Mouse (Mus musculus): ENCODE measurements around the gene Rapgef5. TPM values are rescaled to one million over a fixed set of nuclear protein-coding genes. Genes with fewer than 3 reads are reported as not detected.

Gene Rapgef5
- total RNA-seq, 2 experiments from 2014 or later = 151 to 174 TPM

- no peak for DNase-seq (ENCODE audit: low spot score in 2 of 2)
These were observed 12.3 kb downstream of the Rapgef5 start for GRCm38 (mm10) chr12:117528509-117529145.

GRCm38 (mm10) chr12:117531106-117531505 lies 14.8 kb downstream of the Rapgef5 start:
- peak in 1 of 2 experiments; percentile 16 for DNase-seq (ENCODE audit: low spot score in 2 of 2)

- peak; percentile 48 to 65 for DNase-seq (ENCODE audit: low spot score in 2 of 2)
These were observed 17.2 kb downstream of the Rapgef5 start for GRCm38 (mm10) chr12:117533176-117534086.

GRCm38 (mm10) chr12:117534087-117534751 lies 17.9 kb downstream of the Rapgef5 start:
- peak; percentile 50 to 57 for DNase-seq (ENCODE audit: low spot score in 2 of 2)

- DNase-seq (ENCODE audit: low spot score in 2 of 2) = no peak
These were observed 24.1 kb downstream of the Rapgef5 start for GRCm38 (mm10) chr12:117540352-117540751.

- DNase-seq (ENCODE audit: low spot score in 2 of 2) = no peak
These were observed 29.0 kb downstream of the Rapgef5 start for GRCm38 (mm10) chr12:117545277-117545676.

- no peak for DNase-seq (ENCODE audit: low spot score in 2 of 2)
These were observed 37.1 kb downstream of the Rapgef5 start for GRCm38 (mm10) chr12:117553353-117553752.

- no peak for DNase-seq (ENCODE audit: low spot score in 2 of 2)
These were observed 38.4 kb downstream of the Rapgef5 start for GRCm38 (mm10) chr12:117554612-117555063.

- DNase-seq (ENCODE audit: low spot score in 2 of 2) = no peak
These were observed 44.2 kb downstream of the Rapgef5 start for GRCm38 (mm10) chr12:117560450-117560849.

- no peak for DNase-seq (ENCODE audit: low spot score in 2 of 2)
These were observed 45.3 kb downstream of the Rapgef5 start for GRCm38 (mm10) chr12:117561411-117562059.

- no peak for DNase-seq (ENCODE audit: low spot score in 2 of 2)
These were observed 45.8 kb downstream of the Rapgef5 start for GRCm38 (mm10) chr12:117562085-117562484.

GRCm38 (mm10) chr12:117563859-117564258 lies 47.6 kb downstream of the Rapgef5 start:
- DNase-seq (ENCODE audit: low spot score in 2 of 2) = no peak

- DNase-seq (ENCODE audit: low spot score in 2 of 2) = no peak
These were observed 50.0 kb downstream of the Rapgef5 start for GRCm38 (mm10) chr12:117566298-117566697.

GRCm38 (mm10) chr12:117569671-117570070 lies 53.4 kb downstream of the Rapgef5 start:
- DNase-seq (ENCODE audit: low spot score in 2 of 2) = no peak

- no peak for DNase-seq (ENCODE audit: low spot score in 2 of 2)
These were observed 68.0 kb downstream of the Rapgef5 start for GRCm38 (mm10) chr12:117584256-117584655.

- no peak for DNase-seq (ENCODE audit: low spot score in 2 of 2)
These were observed 69.1 kb downstream of the Rapgef5 start for GRCm38 (mm10) chr12:117585390-117585789.

- peak; percentile 73 to 76 for DNase-seq (ENCODE audit: low spot score in 2 of 2)
These were observed 69.8 kb downstream of the Rapgef5 start for GRCm38 (mm10) chr12:117586124-117586523.

- no peak for DNase-seq (ENCODE audit: low spot score in 2 of 2)
These were observed 72.9 kb downstream of the Rapgef5 start for GRCm38 (mm10) chr12:117589186-117589585.

GRCm38 (mm10) chr12:117592019-117592418 lies 75.7 kb downstream of the Rapgef5 start:
- no peak for DNase-seq (ENCODE audit: low spot score in 2 of 2)

- no peak for DNase-seq (ENCODE audit: low spot score in 2 of 2)
These were observed 76.3 kb downstream of the Rapgef5 start for GRCm38 (mm10) chr12:117592583-117592982.

- no peak for DNase-seq (ENCODE audit: low spot score in 2 of 2)
These were observed 78.9 kb downstream of the Rapgef5 start for GRCm38 (mm10) chr12:117595179-117595578.
